Mouse (Mus musculus): ENCODE measurements around the gene Disp2. TPM values are rescaled to one million over a fixed set of nuclear protein-coding genes. Genes with fewer than 3 reads are reported as not detected.
A peak's percentile ranks its signal among the peaks of the same experiment; 100 is the strongest.

The Disp2 gene
- polyA plus RNA-seq, 1 experiment from 2014 or later: 18.0 TPM

- H3K27me3 ChIP-seq (replicated peaks; ENCODE audit: control insufficient read depth, insufficient read depth, low read length): no peaks in the 10 kb centered on the region
- ATAC-seq: no peak
- WGBS: 96% methylated on average over 6 of the region's 6 CpGs
- no peak overlapping the region for H3K9ac ChIP-seq (ENCODE audit: low read length)
- H3K36me3 ChIP-seq (ENCODE audit: control insufficient read depth, insufficient read depth, low read length): peaks cover 50% of the 10 kb centered on the region
- H3K4me2 ChIP-seq (ENCODE audit: low read length): no peak overlapping the region
- H3K4me1 ChIP-seq (ENCODE audit: control insufficient read depth, insufficient read depth, low read length): no peaks in the 10 kb centered on the region
- H3K9me3 ChIP-seq (replicated peaks; ENCODE audit: control insufficient read depth, low read length): no peaks in the 10 kb centered on the region
- no peak for DNase-seq (ENCODE audit: low spot score)
- no peak overlapping the region for H3K4me3 ChIP-seq (ENCODE audit: low read depth, low read length)
- no peak overlapping the region for H3K27ac ChIP-seq (ENCODE audit: low read depth, low read length)
Measured at GRCm38 (mm10) chr2:118834061-118834460, 54.5 kb downstream of the Disp2 start.

- Histone ChIP-seq H3K27me3 (replicated peaks; ENCODE audit: control insufficient read depth, insufficient read depth, low read length) (no peaks in the 10 kb centered on the region), H3K4me1 (ENCODE audit: control insufficient read depth, insufficient read depth, low read length) (no peaks in the 10 kb centered on the region), H3K27ac (ENCODE audit: low read depth, low read length) (no peak overlapping the region; the same call in 1 of the 2 replicates), H3K4me2 (ENCODE audit: low read length) (no peak overlapping the region), H3K36me3 (ENCODE audit: control insufficient read depth, insufficient read depth, low read length) (peaks cover 42% of the 10 kb centered on the region), H3K9ac (ENCODE audit: low read length) (no peak overlapping the region), H3K9me3 (replicated peaks; ENCODE audit: control insufficient read depth, low read length) (no peaks in the 10 kb centered on the region), H3K4me3 (ENCODE audit: low read depth, low read length) (no peak overlapping the region)
- peak; percentile 22 for DNase-seq (ENCODE audit: low spot score)
- no peak for ATAC-seq
- WGBS: 66% methylated on average over 6 of the region's 6 CpGs
Measured at GRCm38 (mm10) chr2:118835115-118835514, 55.6 kb downstream of the Disp2 start.

- no peak for DNase-seq (ENCODE audit: low spot score)
- no peaks in the 10 kb centered on the region for H3K27me3 ChIP-seq (replicated peaks; ENCODE audit: control insufficient read depth, insufficient read depth, low read length)
- H3K36me3 ChIP-seq (ENCODE audit: control insufficient read depth, insufficient read depth, low read length): peaks cover 19% of the 10 kb centered on the region
- H3K9ac ChIP-seq (ENCODE audit: low read length): no peak overlapping the region
- 41% methylated on average over 5 of the region's 5 CpGs for WGBS
- H3K4me2 ChIP-seq (ENCODE audit: low read length): no peak overlapping the region
- no peak overlapping the region for H3K27ac ChIP-seq (ENCODE audit: low read depth, low read length)
- ATAC-seq: no peak
- H3K9me3 ChIP-seq (replicated peaks; ENCODE audit: control insufficient read depth, low read length): no peaks in the 10 kb centered on the region
- no peak overlapping the region for H3K4me3 ChIP-seq (ENCODE audit: low read depth, low read length)
- no peaks in the 10 kb centered on the region for H3K4me1 ChIP-seq (ENCODE audit: control insufficient read depth, insufficient read depth, low read length)
Measured at GRCm38 (mm10) chr2:118838330-118838729, 58.8 kb downstream of the Disp2 start.

GRCm38 (mm10) chr2:118841186-118841585 lies 61.7 kb downstream of the Disp2 start:
- Histone ChIP-seq H3K9me3 (replicated peaks; ENCODE audit: control insufficient read depth, low read length) (no peaks in the 10 kb centered on the region), H3K4me3 (ENCODE audit: low read depth, low read length) (no peak overlapping the region), H3K4me2 (ENCODE audit: low read length) (no peak overlapping the region), H3K27me3 (replicated peaks; ENCODE audit: control insufficient read depth, insufficient read depth, low read length) (no peaks in the 10 kb centered on the region), H3K9ac (ENCODE audit: low read length) (no peak overlapping the region), H3K27ac (ENCODE audit: low read depth, low read length) (no peak overlapping the region), H3K4me1 (ENCODE audit: control insufficient read depth, insufficient read depth, low read length) (no peaks in the 10 kb centered on the region), H3K36me3 (ENCODE audit: control insufficient read depth, insufficient read depth, low read length) (no peaks in the 10 kb centered on the region)
- 78% methylated on average over 5 of the region's 5 CpGs for WGBS
- ATAC-seq (no peak), DNase-seq (ENCODE audit: low spot score) (no peak)

GRCm38 (mm10) chr2:118841774-118842173 lies 62.3 kb downstream of the Disp2 start:
- H3K27me3 ChIP-seq (replicated peaks; ENCODE audit: control insufficient read depth, insufficient read depth, low read length): no peaks in the 10 kb centered on the region
- no peaks in the 10 kb centered on the region for H3K36me3 ChIP-seq (ENCODE audit: control insufficient read depth, insufficient read depth, low read length)
- H3K9me3 ChIP-seq (replicated peaks; ENCODE audit: control insufficient read depth, low read length): no peaks in the 10 kb centered on the region
- DNase-seq (ENCODE audit: low spot score): no peak
- H3K27ac ChIP-seq (ENCODE audit: low read depth, low read length): no peak overlapping the region
- no peak overlapping the region for H3K9ac ChIP-seq (ENCODE audit: low read length)
- no peak overlapping the region for H3K4me2 ChIP-seq (ENCODE audit: low read length)
- ATAC-seq: no peak
- no peaks in the 10 kb centered on the region for H3K4me1 ChIP-seq (ENCODE audit: control insufficient read depth, insufficient read depth, low read length)
- WGBS: 88% methylated on average over 4 of the region's 4 CpGs
- no peak overlapping the region for H3K4me3 ChIP-seq (ENCODE audit: low read depth, low read length)

- no peak overlapping the region for H3K4me3 ChIP-seq (ENCODE audit: low read depth, low read length)
- DNase-seq (ENCODE audit: low spot score) (no peak), ATAC-seq (no peak)
- no peak overlapping the region for H3K4me2 ChIP-seq (ENCODE audit: low read length)
- H3K9ac ChIP-seq (ENCODE audit: low read length): no peak overlapping the region
- H3K27me3 ChIP-seq (replicated peaks; ENCODE audit: control insufficient read depth, insufficient read depth, low read length): no peaks in the 10 kb centered on the region
- no peaks in the 10 kb centered on the region for H3K36me3 ChIP-seq (ENCODE audit: control insufficient read depth, insufficient read depth, low read length)
- no peak overlapping the region for H3K27ac ChIP-seq (ENCODE audit: low read depth, low read length)
- no peaks in the 10 kb centered on the region for H3K4me1 ChIP-seq (ENCODE audit: control insufficient read depth, insufficient read depth, low read length)
- 86% methylated on average over 3 of the region's 3 CpGs for WGBS
- H3K9me3 ChIP-seq (replicated peaks; ENCODE audit: control insufficient read depth, low read length): no peaks in the 10 kb centered on the region
Measured at GRCm38 (mm10) chr2:118844427-118844826, 64.9 kb downstream of the Disp2 start.

- H3K27ac ChIP-seq (ENCODE audit: low read depth, low read length): no peak overlapping the region
- H3K4me2 ChIP-seq (ENCODE audit: low read length): no peak overlapping the region
- ATAC-seq (peak; percentile 89), DNase-seq (ENCODE audit: low spot score) (peak; percentile 78)
- no peaks in the 10 kb centered on the region for H3K4me1 ChIP-seq (ENCODE audit: control insufficient read depth, insufficient read depth, low read length)
- no peaks in the 10 kb centered on the region for H3K36me3 ChIP-seq (ENCODE audit: control insufficient read depth, insufficient read depth, low read length)
- no peaks in the 10 kb centered on the region for H3K9me3 ChIP-seq (replicated peaks; ENCODE audit: control insufficient read depth, low read length)
- H3K4me3 ChIP-seq (ENCODE audit: low read depth, low read length): no peak overlapping the region
- H3K9ac ChIP-seq (ENCODE audit: low read length): no peak overlapping the region
- no peaks in the 10 kb centered on the region for H3K27me3 ChIP-seq (replicated peaks; ENCODE audit: control insufficient read depth, insufficient read depth, low read length)
- 52% methylated on average over 7 of the region's 7 CpGs for whole genome bisulfite sequencing
Measured at GRCm38 (mm10) chr2:118846246-118846645, 66.7 kb downstream of the Disp2 start.

- WGBS: 42% methylated on average over 3 of the region's 3 CpGs
- Histone ChIP-seq H3K9ac (ENCODE audit: low read length) (no peak overlapping the region), H3K4me3 (ENCODE audit: low read depth, low read length) (no peak overlapping the region), H3K4me2 (ENCODE audit: low read length) (no peak overlapping the region), H3K4me1 (ENCODE audit: control insufficient read depth, insufficient read depth, low read length) (no peaks in the 10 kb centered on the region), H3K27me3 (replicated peaks; ENCODE audit: control insufficient read depth, insufficient read depth, low read length) (no peaks in the 10 kb centered on the region), H3K36me3 (ENCODE audit: control insufficient read depth, insufficient read depth, low read length) (no peaks in the 10 kb centered on the region), H3K9me3 (replicated peaks; ENCODE audit: control insufficient read depth, low read length) (no peaks in the 10 kb centered on the region), H3K27ac (ENCODE audit: low read depth, low read length) (no peak overlapping the region)
- DNase-seq (ENCODE audit: low spot score) (no peak), ATAC-seq (no peak)
Measured at GRCm38 (mm10) chr2:118851756-118852155, 72.2 kb downstream of the Disp2 start.
